Mouse (Mus musculus) embryonic facial prominence, embryonic 11.5 days (tissue): Measurements from ENCODE around the gene Wfdc12. TPM values are rescaled to one million over a fixed set of nuclear protein-coding genes. Genes with fewer than 3 reads are reported as not detected.

Source experiments
- ATAC-seq: fragments of 200-750 bp; cut with Nextera tagmentation; replicated peaks from 2 replicates; pipeline ENCODE4 v1.8.0; 2017; ENCODE audit warnings: low read depth; ENCODE audit not compliant: insufficient number of reproducible peaks, low FRiP score, low TSS enrichment
- DNase-seq: peaks from one replicate; pipeline ENCODE4 v3.0.0-alpha.2; 2015; ENCODE audit warnings: low spot score
- H3K27ac ChIP-seq: fragments of 300-500 bp; sonication (generic); replicated peaks from 2 replicates; pipeline ENCODE4 v1.5.1; 2014; ENCODE audit warnings: mild to moderate bottlenecking, low read depth, low read length, control low read depth
- H3K27me3 ChIP-seq: fragments of 300-500 bp; sonication (generic); 2 replicates; pipeline ENCODE4 v1.6.1; 2014; ENCODE audit warnings: mild to moderate bottlenecking, low read length, moderate library complexity, mixed read lengths; ENCODE audit not compliant: control insufficient read depth, insufficient read depth
- H3K36me3 ChIP-seq: fragments of 300-500 bp; sonication (generic); replicated peaks from 2 replicates; pipeline ENCODE4 v1.6.1; 2014; ENCODE audit warnings: low read depth, mild to moderate bottlenecking, low read length, moderate library complexity, mixed read lengths; ENCODE audit not compliant: control insufficient read depth, insufficient read depth
- H3K4me1 ChIP-seq: fragments of 300-500 bp; sonication (generic); 2 replicates; pipeline ENCODE4 v1.6.1; 2014; ENCODE audit warnings: low read length, mixed read lengths; ENCODE audit not compliant: control insufficient read depth, insufficient read depth
- H3K4me2 ChIP-seq: fragments of 300-500 bp; sonication (generic); 2 replicates; pipeline ENCODE4 v1.6.1; 2014; ENCODE audit warnings: low read depth, mild to moderate bottlenecking, control low read depth, low read length, moderate library complexity
- H3K4me3 ChIP-seq: fragments of 300-500 bp; sonication (generic); 2 replicates; pipeline ENCODE4 v1.5.1; 2014; ENCODE audit warnings: low read depth, low read length, control low read depth
- H3K9ac ChIP-seq: fragments of 300-500 bp; sonication (generic); replicated peaks from 2 replicates; pipeline ENCODE4 v1.6.1; 2014; ENCODE audit warnings: mild to moderate bottlenecking, control low read depth, low read length
- H3K9me3 ChIP-seq: fragments of 300-500 bp; sonication (generic); replicated peaks from 2 replicates; pipeline ENCODE4 v1.6.1; 2016; ENCODE audit warnings: mild to moderate bottlenecking, low read length, inconsistent platforms, mixed read lengths; ENCODE audit not compliant: control insufficient read depth
- WGBS: fragments of 180-500 bp; shearing (Covaris S2); extraction: QIAGEN DNeasy Blood & Tissue Kit; methylation state at CpG from one replicate; pipeline ENCODE4 v1.1.7; 2014; 5-methylcytosine and 5-hydroxymethylcytosine counted together
- polyA plus RNA-seq: library from polyadenylated mRNA; unstranded; fragments of >200 nt; fragmentation: Nextera tagmentation; extraction: Ambion mirVana; gene quantifications from 2 replicates; pipeline ENCODE4 v1.2.1, GENCODE M21; 2014

The Wfdc12 gene
- polyA plus RNA-seq, 1 experiment from 2014 or later: not detected

DNA sequence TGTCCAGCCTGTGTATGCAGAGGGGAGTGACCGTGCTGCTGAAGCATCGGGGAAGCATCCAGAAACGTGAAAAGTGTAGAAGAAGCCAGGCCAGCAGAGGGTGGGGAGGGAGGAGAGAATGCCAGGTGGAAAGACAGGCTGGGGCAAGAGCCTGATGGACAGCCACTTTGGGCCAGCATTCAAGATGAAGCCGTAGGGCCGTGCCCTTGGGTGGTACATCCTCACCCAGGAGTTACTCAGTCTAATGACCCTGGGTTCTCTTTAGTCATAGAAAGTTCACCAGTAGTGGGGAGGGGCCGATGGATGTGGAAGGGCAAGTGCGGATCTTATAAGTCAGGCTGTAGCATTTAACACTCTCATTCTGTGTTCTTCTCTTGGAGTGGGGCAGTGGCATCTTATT, 34.2 kb downstream of the Wfdc12 start:
- H3K4me2 ChIP-seq: no peak overlapping the region
- DNase-seq (no peak), ATAC-seq (no peak)
- H3K36me3 ChIP-seq: no peaks in the 10 kb centered on the region
- 88% methylated on average over 7 of the region's 7 CpGs for WGBS
- H3K9me3 ChIP-seq: no peaks in the 10 kb centered on the region
- no peak overlapping the region for H3K9ac ChIP-seq
- H3K4me1 ChIP-seq: no peaks in the 10 kb centered on the region
- no peak overlapping the region for H3K27ac ChIP-seq
- H3K4me3 ChIP-seq: no peak overlapping the region
- H3K27me3 ChIP-seq: no peaks in the 10 kb centered on the region

DNA sequence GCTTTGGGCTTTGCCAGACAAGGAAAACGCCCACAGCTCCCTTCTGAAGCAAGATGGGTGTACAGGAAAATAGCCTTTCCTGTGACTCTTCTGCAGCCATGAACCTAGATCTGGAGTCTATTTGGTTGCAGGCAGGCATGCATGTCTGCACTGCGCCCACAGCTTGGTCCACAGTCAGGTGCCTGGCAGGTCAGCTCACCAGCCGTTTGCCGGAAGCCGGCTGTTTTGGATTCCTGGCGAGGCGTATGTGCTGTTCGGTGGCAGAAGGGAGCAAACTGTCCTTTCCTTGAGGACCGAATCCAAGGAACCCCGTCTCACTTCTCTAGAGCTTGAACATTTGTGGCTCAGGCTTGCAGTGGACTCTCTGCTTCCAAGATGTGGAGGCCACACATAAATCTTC, 36.4 kb downstream of the Wfdc12 start:
- no peak overlapping the region for H3K4me2 ChIP-seq
- H3K9me3 ChIP-seq: no peaks in the 10 kb centered on the region
- no peak for ATAC-seq
- H3K4me1 ChIP-seq: no peaks in the 10 kb centered on the region
- whole genome bisulfite sequencing: 90% methylated on average over 10 of the region's 10 CpGs
- no peaks in the 10 kb centered on the region for H3K36me3 ChIP-seq
- DNase-seq: no peak
- H3K4me3 ChIP-seq: no peak overlapping the region
- no peaks in the 10 kb centered on the region for H3K27me3 ChIP-seq
- no peak overlapping the region for H3K27ac ChIP-seq
- no peak overlapping the region for H3K9ac ChIP-seq

DNA sequence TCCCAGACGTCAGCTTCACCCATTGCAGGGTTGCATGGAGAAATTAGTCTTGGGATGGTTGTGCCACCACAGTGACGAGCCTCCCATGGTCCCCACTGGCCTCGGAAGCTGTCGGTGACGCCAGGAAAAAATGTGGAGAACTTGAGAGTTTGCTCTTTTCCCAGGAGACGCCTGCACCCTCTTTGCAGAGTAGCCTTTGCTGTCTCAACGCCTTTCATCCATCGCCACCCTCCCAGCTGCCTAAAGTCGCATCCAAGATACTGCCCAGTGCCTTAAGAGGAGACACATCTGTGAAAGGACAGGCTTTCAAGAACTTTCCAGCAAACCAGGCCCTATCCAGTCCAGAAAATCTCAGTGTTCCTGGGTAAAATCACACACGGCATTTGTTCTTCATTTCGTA, 38.1 kb downstream of the Wfdc12 start:
- Histone ChIP-seq H3K27me3 (no peaks in the 10 kb centered on the region), H3K27ac (no peak overlapping the region), H3K4me1 (no peaks in the 10 kb centered on the region), H3K9me3 (no peaks in the 10 kb centered on the region), H3K9ac (no peak overlapping the region), H3K4me3 (no peak overlapping the region), H3K36me3 (no peaks in the 10 kb centered on the region), H3K4me2 (no peak overlapping the region)
- ATAC-seq (no peak), DNase-seq (no peak)
- 93% methylated on average over 11 of the region's 11 CpGs for WGBS

DNA sequence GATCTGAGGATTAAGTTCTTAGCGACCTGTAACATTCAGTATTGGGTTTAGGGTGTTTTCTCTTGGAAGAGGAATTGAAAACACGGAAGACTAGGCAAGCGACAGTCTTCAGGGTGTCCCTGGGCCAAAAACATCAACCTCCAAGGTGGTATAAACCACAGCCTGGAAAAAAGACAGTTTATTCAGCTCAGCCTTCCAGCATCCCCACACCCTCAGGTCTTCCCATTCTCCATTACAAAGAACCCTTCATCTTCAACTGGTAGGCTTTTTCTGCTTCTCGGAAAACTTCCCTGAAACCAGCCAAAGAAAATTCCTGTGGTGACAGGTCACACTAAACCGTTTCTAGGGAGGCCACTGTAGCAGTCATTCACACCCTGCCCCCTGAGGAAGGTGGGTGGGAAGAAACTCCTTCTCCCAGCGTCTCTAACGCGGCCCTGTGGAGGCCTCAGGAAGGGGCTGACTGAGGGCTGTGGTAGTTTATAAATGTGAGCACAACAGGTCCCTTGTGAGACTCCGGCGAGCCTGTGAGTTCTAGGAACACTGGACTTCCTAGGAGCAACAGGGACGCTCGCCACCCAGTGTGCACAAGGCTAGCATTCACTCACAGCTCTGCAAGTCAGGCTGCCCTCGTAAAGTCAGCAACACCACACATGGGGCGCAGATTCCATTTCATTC, 40.2 kb downstream of the Wfdc12 start:
- H3K27ac ChIP-seq: no peak overlapping the region
- H3K4me1 ChIP-seq: no peaks in the 10 kb centered on the region
- H3K4me2 ChIP-seq: no peak overlapping the region
- H3K4me3 ChIP-seq: no peak overlapping the region
- no peak for ATAC-seq
- DNase-seq: no peak
- peak overlapping the region; percentile 5; the same call in 1 of the 2 replicates for H3K9ac ChIP-seq
- H3K27me3 ChIP-seq: no peaks in the 10 kb centered on the region
- H3K9me3 ChIP-seq: no peaks in the 10 kb centered on the region
- 33% methylated on average over 14 of the region's 14 CpGs for WGBS
- H3K36me3 ChIP-seq: no peaks in the 10 kb centered on the region

DNA sequence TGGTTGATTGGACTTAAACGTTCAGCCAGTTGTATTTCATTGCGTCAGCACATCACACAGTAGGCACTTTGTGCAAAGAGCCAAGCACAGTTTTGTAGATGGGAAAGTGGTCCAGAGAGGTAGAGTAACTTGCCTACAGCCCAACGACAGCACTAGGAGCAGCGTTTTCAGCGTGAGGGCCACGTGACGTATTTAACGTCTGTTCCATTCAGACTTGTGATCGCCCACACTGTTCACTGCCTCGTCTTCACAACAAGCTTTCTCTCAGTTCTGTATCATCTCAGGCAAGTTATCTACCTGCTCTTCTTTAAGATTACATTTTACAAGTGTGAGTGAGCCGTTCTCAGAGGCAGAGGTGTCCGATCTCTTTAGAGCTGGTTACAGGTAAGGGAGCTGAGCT, 43.9 kb downstream of the Wfdc12 start:
- no peaks in the 10 kb centered on the region for H3K4me1 ChIP-seq
- no peaks in the 10 kb centered on the region for H3K36me3 ChIP-seq
- H3K27ac ChIP-seq: no peak overlapping the region
- no peak for DNase-seq
- no peak overlapping the region for H3K9ac ChIP-seq
- H3K4me3 ChIP-seq: no peak overlapping the region
- no peak overlapping the region for H3K4me2 ChIP-seq
- no peak for ATAC-seq
- H3K27me3 ChIP-seq: no peaks in the 10 kb centered on the region
- WGBS: 95% methylated on average over 12 of the region's 12 CpGs
- H3K9me3 ChIP-seq: no peaks in the 10 kb centered on the region

DNA sequence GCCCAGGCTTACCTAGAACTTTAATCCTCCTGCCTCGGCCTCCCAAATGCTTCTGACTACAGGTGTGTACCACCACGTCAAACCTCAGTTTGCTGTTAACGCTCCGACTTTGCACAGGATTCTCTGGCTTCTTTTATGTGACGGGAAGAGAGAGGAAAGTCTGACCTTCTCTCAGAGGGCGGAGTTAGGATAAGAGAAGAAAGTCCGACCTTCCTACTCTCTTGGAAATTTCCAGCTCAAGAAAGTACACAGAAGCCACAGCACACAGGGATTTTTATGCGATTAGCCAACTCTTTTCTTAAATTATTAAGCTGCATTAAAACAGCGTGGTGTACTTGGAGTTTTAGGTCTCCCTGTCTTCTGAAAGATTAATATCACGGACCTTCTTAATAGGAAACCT, 45.9 kb downstream of the Wfdc12 start:
- H3K36me3 ChIP-seq: no peaks in the 10 kb centered on the region
- H3K4me1 ChIP-seq: no peaks in the 10 kb centered on the region
- 81% methylated on average over 10 of the region's 10 CpGs for WGBS
- H3K27me3 ChIP-seq: no peaks in the 10 kb centered on the region
- DNase-seq: no peak
- H3K4me3 ChIP-seq: no peak overlapping the region
- no peak overlapping the region for H3K4me2 ChIP-seq
- no peak for ATAC-seq
- H3K9ac ChIP-seq: no peak overlapping the region
- no peaks in the 10 kb centered on the region for H3K9me3 ChIP-seq
- no peak overlapping the region for H3K27ac ChIP-seq

DNA sequence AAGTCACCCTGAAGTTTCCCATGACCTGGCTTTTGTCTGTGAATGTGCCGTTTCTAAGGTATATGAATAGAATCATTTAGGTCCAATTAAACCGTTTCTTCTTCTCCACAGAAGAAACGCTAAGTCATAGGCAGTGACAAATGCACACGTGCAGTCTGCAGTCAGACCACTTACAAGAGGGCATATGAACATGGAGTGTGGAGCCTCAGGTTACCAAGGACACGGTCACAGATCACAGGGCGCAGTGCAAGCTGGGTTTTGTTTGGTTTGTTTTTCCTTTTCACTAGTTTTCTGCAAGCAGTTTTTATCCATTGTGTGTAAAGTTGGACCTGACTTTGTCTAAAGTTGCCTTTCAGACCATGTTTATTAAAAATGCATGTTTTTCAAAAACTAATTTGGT, 46.4 kb downstream of the Wfdc12 start:
- Histone ChIP-seq H3K9me3 (no peaks in the 10 kb centered on the region), H3K27me3 (no peaks in the 10 kb centered on the region), H3K27ac (no peak overlapping the region), H3K4me1 (no peaks in the 10 kb centered on the region), H3K9ac (no peak overlapping the region), H3K4me3 (no peak overlapping the region), H3K4me2 (no peak overlapping the region), H3K36me3 (no peaks in the 10 kb centered on the region)
- WGBS: 77% methylated on average over 6 of the region's 6 CpGs
- DNase-seq (no peak), ATAC-seq (no peak)

DNA sequence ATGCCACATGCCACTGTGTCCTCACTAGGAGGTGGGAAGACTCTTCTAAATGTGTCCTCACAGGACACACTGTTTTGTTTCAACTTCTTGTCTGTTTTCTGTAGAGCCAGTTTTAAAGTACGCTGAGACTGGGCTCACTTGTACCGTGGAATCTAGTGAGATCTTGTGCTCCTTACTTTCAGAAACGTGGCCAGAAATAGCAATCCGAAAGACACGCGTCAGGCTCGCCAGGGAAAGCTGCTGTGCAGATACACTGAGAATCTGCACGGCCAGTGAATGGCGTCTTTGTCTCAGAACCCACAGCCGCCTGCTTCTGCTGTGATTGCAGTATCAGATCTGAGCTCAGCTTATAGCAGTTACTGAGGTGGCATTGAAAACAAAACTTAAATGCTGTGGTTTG, 48.4 kb downstream of the Wfdc12 start:
- no peaks in the 10 kb centered on the region for H3K27me3 ChIP-seq
- H3K9ac ChIP-seq: no peak overlapping the region; the same call in 1 of the 2 replicates
- peak overlapping the region; percentile 57 for H3K27ac ChIP-seq
- DNase-seq (peak; percentile 47), ATAC-seq (no peak)
- no peaks in the 10 kb centered on the region for H3K9me3 ChIP-seq
- H3K4me1 ChIP-seq: no peaks in the 10 kb centered on the region
- 33% methylated on average over 10 of the region's 10 CpGs for WGBS
- H3K4me2 ChIP-seq: no peak overlapping the region
- H3K4me3 ChIP-seq: no peak overlapping the region
- no peaks in the 10 kb centered on the region for H3K36me3 ChIP-seq
